Mouse (Mus musculus): ENCODE results near the gene Alg11. TPM values are rescaled to one million over a fixed set of nuclear protein-coding genes. Genes with fewer than 3 reads are reported as not detected.

Alg11 gene
- total RNA-seq, 2 experiments from 2014 or later = 4.2 to 4.8 TPM

DNA sequence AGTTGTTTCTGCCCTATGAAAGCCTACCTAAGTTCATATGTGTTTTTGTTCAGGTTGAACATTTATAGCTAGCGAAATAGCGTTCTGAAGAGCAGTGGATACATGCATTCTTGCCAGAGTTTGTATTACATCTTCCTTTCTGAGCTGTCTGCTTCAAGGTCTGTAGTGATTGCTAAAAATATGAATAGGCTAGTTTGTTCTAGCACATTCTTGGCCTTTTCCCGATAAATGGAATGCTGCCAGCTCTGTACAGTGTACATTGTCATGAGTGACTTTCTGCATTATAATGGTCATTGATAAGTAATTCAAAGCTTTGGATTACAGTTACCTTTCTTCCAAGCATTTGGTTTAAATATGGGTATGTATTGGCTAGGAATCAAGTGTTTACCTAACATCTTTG, 605 bp downstream of the Alg11 start:
- DNase-seq = no peak

DNA sequence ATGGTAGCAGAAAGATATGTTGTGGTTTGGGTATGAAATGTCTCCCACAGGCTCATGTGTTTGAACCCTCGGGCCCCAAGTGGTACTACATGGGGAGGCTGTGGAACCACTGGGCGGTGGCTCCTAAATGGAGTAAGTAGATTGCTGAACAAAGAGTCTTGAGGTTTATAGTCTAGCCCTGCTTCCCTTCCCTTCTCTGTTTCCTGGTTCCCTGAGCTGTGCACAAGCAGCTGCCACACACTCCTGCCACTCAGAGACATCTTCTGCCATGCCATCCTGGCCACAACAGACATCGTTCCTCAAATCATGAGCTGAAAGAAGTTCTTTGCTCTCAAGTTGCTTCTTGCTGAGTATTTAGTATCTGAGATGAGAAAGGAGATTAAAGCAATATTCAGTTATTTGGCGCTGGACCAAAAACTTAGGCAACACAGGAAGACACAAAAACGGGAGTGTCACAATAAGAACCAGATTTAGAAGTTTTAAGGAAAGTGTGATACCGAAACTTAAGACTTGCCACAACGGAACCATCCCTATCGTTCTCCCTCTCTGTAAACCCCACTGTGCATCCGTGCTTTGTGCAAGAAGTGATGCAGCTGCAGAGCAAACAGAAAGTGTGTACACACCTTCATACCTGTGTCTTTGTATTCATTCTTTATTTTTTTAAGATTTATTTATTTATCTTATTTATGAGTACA, 18.9 kb downstream of the Alg11 start:
- DNase-seq = no peak

DNA sequence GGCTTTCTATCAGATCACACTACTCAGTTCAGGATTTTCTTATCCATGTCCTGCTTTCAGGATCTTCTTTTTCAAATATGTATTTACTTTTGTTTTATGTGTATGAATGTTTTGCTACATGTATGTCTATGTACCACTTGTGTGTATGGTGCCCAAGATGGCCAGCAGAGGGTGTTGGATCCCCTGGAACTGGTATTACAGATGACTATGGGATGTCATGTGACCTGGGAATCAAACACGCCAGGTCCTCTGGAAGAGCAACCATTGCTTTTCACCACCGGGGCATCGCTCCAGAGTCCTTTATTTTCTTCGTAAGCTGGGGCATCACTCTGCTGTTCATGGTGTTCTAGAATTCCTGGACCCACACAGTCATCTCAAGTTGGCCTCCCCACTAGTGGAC, 28.7 kb downstream of the Alg11 start:
- DNase-seq = no peak

DNA sequence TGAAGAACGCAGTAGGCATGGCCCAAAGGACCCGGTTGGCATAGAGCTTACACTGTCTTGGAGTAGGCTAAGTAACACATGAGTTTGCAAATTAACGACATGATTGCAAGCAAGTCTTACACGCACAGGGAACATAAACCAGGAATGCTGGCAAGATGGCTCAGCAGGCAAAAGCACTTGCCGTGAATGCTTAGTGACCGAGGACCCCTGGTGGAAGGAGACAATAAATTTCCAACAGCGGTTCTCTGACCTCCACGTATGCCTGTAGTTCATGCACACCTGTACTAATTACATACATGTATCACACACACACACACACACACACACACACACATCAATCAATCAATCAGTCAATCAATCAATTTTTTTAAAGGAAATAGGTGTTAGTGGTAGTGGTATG, 31.0 kb downstream of the Alg11 start:
- no peak for DNase-seq

DNA sequence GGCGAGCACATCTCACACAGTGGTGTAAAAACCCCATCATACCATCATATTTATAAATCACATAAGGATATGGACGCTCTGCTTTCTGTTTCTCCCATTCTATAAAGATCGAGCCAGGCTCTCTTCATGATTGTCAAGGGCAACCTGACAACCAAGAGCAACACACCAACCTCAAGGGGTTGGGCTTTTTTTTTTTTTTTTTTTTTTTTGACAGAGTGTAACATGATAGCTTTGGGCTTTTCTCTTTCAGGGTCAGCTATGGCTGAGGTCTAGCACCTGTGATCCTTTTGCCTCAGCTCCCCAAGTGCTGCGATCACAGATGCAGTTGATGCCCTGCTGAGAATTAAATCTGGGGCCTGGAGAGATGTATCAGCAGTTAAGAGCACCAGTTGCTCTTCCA, 46.5 kb downstream of the Alg11 start:
- no peak for DNase-seq

Other genes with a start within 250 kb of the Alg11 start
- gene Defb50, start 237.2 kb upstream of the Alg11 start, total RNA-seq (2021) = not detected
- gene Defb2, start 220.8 kb upstream of the Alg11 start, total RNA-seq (2021) = not detected
- gene Defb10, start 201.8 kb upstream of the Alg11 start, total RNA-seq (2021) = not detected
- gene Defb9, start 175.3 kb upstream of the Alg11 start, total RNA-seq (2021) = not detected
- gene Defb11, start 154.3 kb upstream of the Alg11 start, total RNA-seq (2021) = not detected
- not detected for gene Defb15, start 128.0 kb upstream of the Alg11 start, total RNA-seq (2021)
- gene Defb35, start 122.4 kb upstream of the Alg11 start, total RNA-seq (2021) = not detected
- gene Defb13, start 114.0 kb upstream of the Alg11 start, total RNA-seq (2021) = not detected
- not detected for gene Fam90a1a, start 102.0 kb upstream of the Alg11 start, total RNA-seq (2021)
- gene Ccdc70, start 90.9 kb upstream of the Alg11 start, total RNA-seq (2021) = not detected
- under 1 TPM in 1 of 2 experiments, not detected in 1; 0.03 TPM for gene Atp7b, start 416 bp upstream of the Alg11 start, total RNA-seq (2021)
- gene Nek5, start 64.3 kb downstream of the Alg11 start, total RNA-seq (2021) = under 1 TPM in 1 of 2 experiments, not detected in 1; 0.23 TPM
- 1 to 10 TPM; 2.4 to 2.8 TPM for gene Nek3, start 105.7 kb downstream of the Alg11 start, total RNA-seq (2021)
- under 1 TPM; 0.46 to 0.96 TPM for gene Ckap2, start 125.1 kb downstream of the Alg11 start, total RNA-seq (2021)
- 10 to 100 TPM; 27.9 to 33.0 TPM for gene Vps36, start 132.1 kb downstream of the Alg11 start, total RNA-seq (2021)
- gene Thsd1, start 166.6 kb downstream of the Alg11 start, total RNA-seq (2021) = 1 to 10 TPM; 1.8 to 2.0 TPM
- gene Tpte, start 222.7 kb downstream of the Alg11 start, total RNA-seq (2021) = not detected